Mouse (Mus musculus): ENCODE measurements around the gene Glo1.

GRCm38 (mm10) chr17:30563484-30564075 lies 63.1 kb downstream of the Glo1 start:
- TF ChIP-seq POLR2A (IDR thresholded peaks at IDR 0.05; ENCODE audit: low read depth, low read length), result no peak
- no peak for TF ChIP-seq CTCF (IDR thresholded peaks at IDR 0.05; ENCODE audit: borderline replicate concordance, insufficient read depth, low read length)

Data from embryonic fibroblast, embryonic 13.5 days (primary cell).